Mouse (Mus musculus): ENCODE data around the gene Scd3. TPM values are rescaled to one million over a fixed set of nuclear protein-coding genes. Genes with fewer than 3 reads are reported as not detected.

Scd3 gene
- polyA plus RNA-seq, 1 experiment: not detected

DNA sequence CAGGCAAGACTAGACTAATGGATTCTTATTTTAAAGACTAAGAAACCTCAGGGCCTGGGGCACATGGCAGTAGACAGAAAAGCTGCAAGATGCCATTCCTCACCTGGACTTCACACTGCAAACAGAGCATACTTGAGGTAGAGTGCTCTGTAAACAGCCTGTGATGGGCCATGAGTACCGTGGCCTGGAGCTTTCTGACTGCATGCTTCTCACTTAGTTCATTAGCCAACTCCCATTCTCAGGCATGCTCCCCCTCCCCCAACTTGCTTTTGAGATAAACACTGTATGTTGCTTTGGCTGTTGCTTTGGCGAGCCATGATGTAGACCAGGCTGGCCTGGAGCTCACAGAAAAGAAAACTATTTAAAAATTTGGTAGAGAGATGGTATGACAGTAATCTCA lies 83.0 kb downstream of the Scd3 start:
- no peak overlapping the region for H3K27ac ChIP-seq (ENCODE audit: insufficient read depth, low read depth, low read length)
- H3K36me3 ChIP-seq (ENCODE audit: control insufficient read depth, insufficient read depth, low read length): no peaks in the 10 kb centered on the region
- peaks cover 14% of the 10 kb centered on the region for H3K4me1 ChIP-seq (ENCODE audit: control insufficient read depth, insufficient read depth, insufficient read length, low read length)
- WGBS: 42% methylated on average over 2 of the region's 2 CpGs
- no peaks in the 10 kb centered on the region for H3K27me3 ChIP-seq (ENCODE audit: control insufficient read depth, insufficient read depth, low read length)
- no peak for TF ChIP-seq POLR2A (IDR thresholded peaks at IDR 0.05; ENCODE audit: low read depth, low read length)
- no peak for TF ChIP-seq CTCF (IDR thresholded peaks at IDR 0.05; ENCODE audit: extremely low read depth, insufficient read length, insufficient replicate concordance, low read depth, low read length)
- H3K4me3 ChIP-seq (ENCODE audit: low read depth, low read length): no peak overlapping the region

DNA sequence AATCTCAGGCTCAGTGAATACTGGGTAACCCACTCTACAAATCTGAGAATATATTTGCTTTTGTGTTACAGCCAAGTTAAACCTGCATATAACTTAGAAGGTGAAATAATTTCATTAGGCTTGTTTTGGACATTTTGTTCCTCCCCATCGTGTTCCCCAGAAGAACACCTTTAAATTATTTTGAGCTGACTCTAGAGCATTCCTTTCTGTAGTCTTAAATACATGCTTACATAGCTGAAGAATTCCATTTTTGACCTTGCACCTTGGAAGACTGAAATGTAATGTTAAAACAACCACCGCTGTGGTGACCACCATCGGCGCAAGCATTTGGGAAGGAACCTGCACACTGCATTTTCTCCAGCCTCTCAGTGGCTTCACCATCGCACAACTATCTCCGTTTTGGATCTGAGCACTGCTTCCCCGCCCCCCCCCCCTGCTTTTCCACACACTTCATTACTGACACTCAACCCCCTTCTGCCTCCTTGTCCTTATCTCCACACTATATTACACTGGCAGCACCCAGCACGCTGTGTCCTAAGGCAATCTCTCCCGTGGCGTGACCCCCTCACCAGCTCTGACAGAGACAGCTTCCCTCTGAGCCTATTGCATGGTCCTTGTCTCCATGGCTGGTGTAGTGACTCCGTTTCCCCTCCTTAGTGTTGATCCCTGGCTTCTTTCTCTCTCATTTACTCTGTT lies 84.5 kb downstream of the Scd3 start:
- TF ChIP-seq CTCF (IDR thresholded peaks at IDR 0.05; ENCODE audit: extremely low read depth, insufficient read length, insufficient replicate concordance, low read depth, low read length) (no peak), POLR2A (IDR thresholded peaks at IDR 0.05; ENCODE audit: low read depth, low read length) (no peak)
- no peak overlapping the region for H3K4me3 ChIP-seq (ENCODE audit: low read depth, low read length)
- WGBS: 80% methylated on average over 11 of the region's 11 CpGs
- H3K27me3 ChIP-seq (ENCODE audit: control insufficient read depth, insufficient read depth, low read length): no peaks in the 10 kb centered on the region
- peaks cover 11% of the 10 kb centered on the region for H3K4me1 ChIP-seq (ENCODE audit: control insufficient read depth, insufficient read depth, insufficient read length, low read length)
- no peak overlapping the region for H3K27ac ChIP-seq (ENCODE audit: insufficient read depth, low read depth, low read length)
- no peaks in the 10 kb centered on the region for H3K36me3 ChIP-seq (ENCODE audit: control insufficient read depth, insufficient read depth, low read length)

DNA sequence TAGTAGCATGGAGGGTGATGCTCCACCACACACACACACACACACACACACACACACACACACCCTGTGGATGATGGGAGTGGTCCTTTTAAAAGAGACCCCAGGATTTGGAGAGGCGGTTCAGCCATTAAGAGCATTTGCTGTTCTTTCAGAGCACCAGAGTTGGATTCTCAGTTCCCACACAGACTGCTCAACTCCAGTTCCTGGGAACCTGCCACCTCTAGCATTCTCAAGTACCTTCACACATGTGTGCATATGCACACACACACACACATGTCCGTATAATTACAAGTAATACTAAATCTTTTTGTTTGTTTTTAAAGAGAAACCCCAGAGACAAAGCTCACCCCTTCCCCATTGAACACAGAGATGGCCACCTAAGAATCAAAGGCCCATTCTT lies 89.0 kb downstream of the Scd3 start:
- 84% methylated on average over 2 of the region's 2 CpGs for WGBS

DNA sequence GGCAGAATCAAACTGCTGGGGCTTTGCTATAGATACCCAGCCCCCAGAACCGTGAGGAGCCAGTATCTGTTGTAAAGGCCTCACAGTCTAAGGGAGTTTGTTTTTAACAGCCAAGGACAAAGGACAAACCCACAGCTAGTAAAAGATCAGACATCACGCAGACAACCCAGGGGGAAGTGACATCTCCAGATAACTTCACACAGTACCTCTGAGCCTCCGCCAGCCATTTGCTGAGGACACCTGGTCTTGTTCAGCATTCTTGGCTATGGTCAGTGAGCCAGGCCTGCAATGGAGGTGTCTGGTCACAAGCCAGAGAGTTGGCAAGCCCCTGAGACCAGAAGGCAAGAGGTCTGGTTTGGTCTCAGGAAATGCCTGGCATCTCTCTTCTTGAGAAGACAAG lies 89.4 kb downstream of the Scd3 start:
- Histone ChIP-seq H3K27me3 (ENCODE audit: control insufficient read depth, insufficient read depth, low read length) (no peaks in the 10 kb centered on the region), H3K36me3 (ENCODE audit: control insufficient read depth, insufficient read depth, low read length) (peaks cover 6% of the 10 kb centered on the region; the same call in 1 of the 2 replicates), H3K27ac (ENCODE audit: insufficient read depth, low read depth, low read length) (no peak overlapping the region), H3K4me1 (ENCODE audit: control insufficient read depth, insufficient read depth, insufficient read length, low read length) (peaks cover 19% of the 10 kb centered on the region; the same call in 1 of the 2 replicates), H3K4me3 (ENCODE audit: low read depth, low read length) (no peak overlapping the region)
- TF ChIP-seq POLR2A (IDR thresholded peaks at IDR 0.05; ENCODE audit: low read depth, low read length): no peak
- TF ChIP-seq CTCF (IDR thresholded peaks at IDR 0.05; ENCODE audit: extremely low read depth, insufficient read length, insufficient replicate concordance, low read depth, low read length): no peak
- WGBS: 65% methylated on average over 3 of the region's 3 CpGs

More for the DNA sequence above, 89.0 kb downstream of the Scd3 start:
- Histone ChIP-seq H3K36me3 (ENCODE audit: control insufficient read depth, insufficient read depth, low read length) (peaks cover 6% of the 10 kb centered on the region; the same call in 1 of the 2 replicates), H3K27me3 (ENCODE audit: control insufficient read depth, insufficient read depth, low read length) (no peaks in the 10 kb centered on the region), H3K4me1 (ENCODE audit: control insufficient read depth, insufficient read depth, insufficient read length, low read length) (peaks cover 18% of the 10 kb centered on the region; the same call in 1 of the 2 replicates), H3K4me3 (ENCODE audit: low read depth, low read length) (no peak overlapping the region), H3K27ac (ENCODE audit: insufficient read depth, low read depth, low read length) (no peak overlapping the region)
- TF ChIP-seq CTCF (IDR thresholded peaks at IDR 0.05; ENCODE audit: extremely low read depth, insufficient read length, insufficient replicate concordance, low read depth, low read length) (no peak), POLR2A (IDR thresholded peaks at IDR 0.05; ENCODE audit: low read depth, low read length) (no peak)

DNA sequence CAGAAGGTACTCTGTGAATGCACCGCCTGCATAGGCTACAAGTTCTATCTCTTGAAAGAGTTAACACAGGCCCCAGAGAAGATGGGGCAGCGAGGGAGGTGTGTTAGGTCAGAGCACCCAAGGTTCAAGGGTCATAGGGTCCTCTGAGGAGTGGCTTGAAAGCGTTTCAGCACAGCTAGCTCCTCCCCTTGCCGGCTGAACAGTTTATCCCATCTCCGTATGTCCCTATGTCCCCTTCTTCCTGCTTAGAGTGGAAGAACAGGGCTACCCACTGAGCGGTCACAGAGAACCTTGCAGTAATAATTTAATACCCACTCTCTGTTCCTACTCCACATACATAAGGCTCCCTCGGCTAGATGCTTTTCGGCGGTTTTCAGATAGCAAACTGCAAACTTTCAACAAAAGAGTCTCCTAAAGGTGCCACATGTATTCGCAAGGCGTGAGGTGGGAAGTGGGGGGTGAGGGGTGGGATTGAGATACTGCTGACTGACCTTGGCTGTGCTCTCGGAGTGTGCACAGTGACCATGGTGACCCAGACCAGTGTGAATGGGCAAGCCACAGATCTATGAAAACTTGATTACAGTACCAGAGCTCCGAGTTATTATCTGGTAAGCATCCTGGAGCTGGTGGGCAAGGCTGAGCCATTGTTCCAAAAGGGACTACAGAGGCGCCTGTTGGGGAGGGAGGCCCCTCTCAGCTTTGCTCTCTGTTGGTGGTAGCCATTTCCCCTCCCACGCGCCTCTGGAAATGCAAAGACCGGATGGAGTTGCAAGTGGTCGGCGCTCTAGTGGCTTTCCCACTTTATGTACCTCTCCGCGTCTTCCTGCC lies 90.1 kb downstream of the Scd3 start, which contains the start of gene Scd2:
TSS of gene Scd2 (plus strand) at position 734 of the 828 bp plus-strand sequence.
- Histone ChIP-seq H3K36me3 (ENCODE audit: control insufficient read depth, insufficient read depth, low read length) (peaks cover 9% of the 10 kb centered on the region), H3K27me3 (ENCODE audit: control insufficient read depth, insufficient read depth, low read length) (no peaks in the 10 kb centered on the region), H3K27ac (ENCODE audit: insufficient read depth, low read depth, low read length) (peak within 1 kb of the TSS; percentile 71), H3K4me1 (ENCODE audit: control insufficient read depth, insufficient read depth, insufficient read length, low read length) (peaks cover 24% of the 10 kb centered on the region), H3K4me3 (ENCODE audit: low read depth, low read length) (peak within 1 kb of the TSS; percentile 77)
- 6% methylated on average over 21 of the region's 21 CpGs for WGBS
- TF ChIP-seq CTCF (IDR thresholded peaks at IDR 0.05; ENCODE audit: extremely low read depth, insufficient read length, insufficient replicate concordance, low read depth, low read length) (no peak), POLR2A (IDR thresholded peaks at IDR 0.05; ENCODE audit: low read depth, low read length) (no peak)

Other genes with a start within 250 kb of the Scd3 start
- 0.96 and 11.3 TPM in 2 replicates for gene Cpn1, start 216.7 kb upstream of the Scd3 start, polyA plus RNA-seq (2012; rRNA removed)
- 0.37 and 0.71 TPM in 2 replicates for gene Cyp2c23, start 174.1 kb upstream of the Scd3 start, polyA plus RNA-seq (2012; rRNA removed)
- 4.1 and 10.9 TPM in 2 replicates for gene Erlin1, start 133.5 kb upstream of the Scd3 start, polyA plus RNA-seq (2012; rRNA removed)
- gene Chuk, start 95.8 kb upstream of the Scd3 start, polyA plus RNA-seq (2012; rRNA removed): 5.1 and 12.4 TPM in 2 replicates
- gene Cwf19l1, start 67.4 kb upstream of the Scd3 start, polyA plus RNA-seq (2012; rRNA removed): 0.77 and 1.7 TPM in 2 replicates
- gene Bloc1s2, start 56.8 kb upstream of the Scd3 start, polyA plus RNA-seq (2012; rRNA removed): 5.1 and 13.0 TPM in 2 replicates
- 0.10 TPM in 1 of 2 replicates, not detected in the other for gene Pkd2l1, start 10.8 kb upstream of the Scd3 start, polyA plus RNA-seq (2012; rRNA removed)
- gene Scd2, start 90.4 kb downstream of the Scd3 start, polyA plus RNA-seq (2012; rRNA removed): 20.5 and 23.6 TPM in 2 replicates
- gene Scd4, start 129.8 kb downstream of the Scd3 start, polyA plus RNA-seq (2012; rRNA removed): 0.08 and 0.22 TPM in 2 replicates
- gene Scd1, start 204.6 kb downstream of the Scd3 start, polyA plus RNA-seq (2012; rRNA removed): 9.6 and 24.9 TPM in 2 replicates